Mouse (Mus musculus): ENCODE data around the gene Slc13a2. TPM values are rescaled to one million over a fixed set of nuclear protein-coding genes. Genes with fewer than 3 reads are reported as not detected.

Gene Slc13a2
- not detected for polyA plus RNA-seq (2017; shearing (Covaris generic))

GRCm38 (mm10) chr11:78422055-78422819, at the start of gene Slc13a2:
TSS of gene Slc13a2 (minus strand) at chr11:78422217.

GRCm38 (mm10) chr11:78465568-78466180, 43.7 kb upstream of the Slc13a2 start, which contains the start of gene Slc46a1:
TSS of gene Slc46a1 (plus strand) at chr11:78465697.

GRCm38 (mm10) chr11:78386508-78387043, 35.4 kb downstream of the Slc13a2 start, which contains the start of gene Foxn1:
TSS of gene Foxn1 (minus strand) at chr11:78386558.

Other genes with a start within 250 kb of the Slc13a2 start
- 14.1 TPM for gene Nek8, start 245.5 kb downstream of the Slc13a2 start, polyA plus RNA-seq (2017; shearing (Covaris generic))
- 3.6 TPM for gene Tlcd1, start 245.5 kb downstream of the Slc13a2 start, polyA plus RNA-seq (2017; shearing (Covaris generic))
- 1,683 TPM for gene Rpl23a, start 238.6 kb downstream of the Slc13a2 start, polyA plus RNA-seq (2017; shearing (Covaris generic))
- not detected for gene Rab34, start 233.8 kb downstream of the Slc13a2 start, polyA plus RNA-seq (2017; shearing (Covaris generic))
- 0.67 TPM for gene Proca1, start 228.8 kb downstream of the Slc13a2 start, polyA plus RNA-seq (2017; shearing (Covaris generic))
- 112 TPM for gene Sdf2, start 176.5 kb downstream of the Slc13a2 start, polyA plus RNA-seq (2017; shearing (Covaris generic))
- gene Supt6, start 176.2 kb downstream of the Slc13a2 start, polyA plus RNA-seq (2017; shearing (Covaris generic)) = 52.5 TPM
- gene 2610507B11Rik, start 160.5 kb downstream of the Slc13a2 start, polyA plus RNA-seq (2017; shearing (Covaris generic)) = 91.8 TPM
- 0.61 TPM for gene BC030499, start 131.4 kb downstream of the Slc13a2 start, polyA plus RNA-seq (2017; shearing (Covaris generic))
- 3.5 TPM for gene Spag5, start 120.7 kb downstream of the Slc13a2 start, polyA plus RNA-seq (2017; shearing (Covaris generic))
- 15.5 TPM for gene Aldoc, start 99.2 kb downstream of the Slc13a2 start, polyA plus RNA-seq (2017; shearing (Covaris generic))
- gene Pigs, start 93.8 kb downstream of the Slc13a2 start, polyA plus RNA-seq (2017; shearing (Covaris generic)) = 132 TPM
- 30.6 TPM for gene Unc119, start 78.7 kb downstream of the Slc13a2 start, polyA plus RNA-seq (2017; shearing (Covaris generic))
- not detected for gene Foxn1, start 35.7 kb downstream of the Slc13a2 start, polyA plus RNA-seq (2017; shearing (Covaris generic))
- 1.4 TPM for gene Slc46a1, start 43.5 kb upstream of the Slc13a2 start, polyA plus RNA-seq (2017; shearing (Covaris generic))
- gene Sarm1, start 75.5 kb upstream of the Slc13a2 start, polyA plus RNA-seq (2017; shearing (Covaris generic)) = 0.38 TPM
- not detected for gene Vtn, start 76.9 kb upstream of the Slc13a2 start, polyA plus RNA-seq (2017; shearing (Covaris generic))
- not detected for gene Sebox, start 81.2 kb upstream of the Slc13a2 start, polyA plus RNA-seq (2017; shearing (Covaris generic))
- 43.3 TPM for gene Tmem199, start 90.0 kb upstream of the Slc13a2 start, polyA plus RNA-seq (2017; shearing (Covaris generic))
- 32.9 TPM for gene Poldip2, start 90.0 kb upstream of the Slc13a2 start, polyA plus RNA-seq (2017; shearing (Covaris generic))
- 22.2 TPM for gene Tnfaip1, start 114.1 kb upstream of the Slc13a2 start, polyA plus RNA-seq (2017; shearing (Covaris generic))
- gene Ift20, start 114.1 kb upstream of the Slc13a2 start, polyA plus RNA-seq (2017; shearing (Covaris generic)) = 116 TPM
- gene Tmem97, start 128.6 kb upstream of the Slc13a2 start, polyA plus RNA-seq (2017; shearing (Covaris generic)) = 12.8 TPM

Data from activated CD4-positive, CD25-positive, alpha-beta regulatory T cell, adult 9 weeks (primary cell).